Mouse (Mus musculus): ENCODE measurements around the gene Lats1.
"Not testable (repeated sequence)": the region's sequence is repeated elsewhere in the genome, so short reads cannot be mapped to it uniquely, and the experiment has no call there.

Lats1 gene

DNA sequence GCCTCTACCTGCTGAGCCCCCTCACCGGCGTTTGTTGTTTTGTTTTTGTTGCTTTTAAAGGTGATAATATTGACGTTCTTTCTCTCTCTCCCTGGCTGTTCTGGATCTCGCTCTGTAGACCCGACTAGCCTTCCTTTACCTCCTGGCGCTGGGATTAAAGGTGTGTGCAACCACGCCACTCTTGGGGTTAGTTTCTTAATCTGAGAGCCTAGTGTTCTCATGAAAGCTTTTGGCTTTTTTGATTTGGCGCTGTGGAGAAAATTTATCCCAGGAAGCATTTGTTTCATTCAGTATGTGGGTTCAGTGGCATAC is 45.4 kb downstream of the Lats1 start:
- DNase-seq (ENCODE audit: low spot score): no peak

DNA sequence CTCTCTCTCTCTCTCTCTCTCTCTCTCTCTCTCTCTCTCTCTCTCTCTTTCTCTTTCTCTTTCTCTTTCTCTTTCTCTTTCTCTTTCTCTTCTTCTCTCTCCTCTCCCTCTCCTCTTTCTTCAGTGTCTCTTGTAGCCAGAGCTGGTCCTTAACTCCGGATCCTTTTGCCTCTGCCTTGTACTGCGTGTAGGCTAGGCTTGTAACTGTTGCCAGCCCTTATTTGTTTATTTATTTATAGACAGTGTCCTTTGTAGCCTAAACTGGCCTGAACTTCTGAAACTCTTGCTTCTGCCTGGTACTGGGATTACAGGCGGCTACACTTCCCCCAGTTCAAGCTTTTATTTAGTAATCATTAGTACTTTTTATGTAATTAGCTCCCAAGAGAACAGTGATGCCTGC is 46.0 kb downstream of the Lats1 start:
- DNase-seq (ENCODE audit: low spot score): no peak

DNA sequence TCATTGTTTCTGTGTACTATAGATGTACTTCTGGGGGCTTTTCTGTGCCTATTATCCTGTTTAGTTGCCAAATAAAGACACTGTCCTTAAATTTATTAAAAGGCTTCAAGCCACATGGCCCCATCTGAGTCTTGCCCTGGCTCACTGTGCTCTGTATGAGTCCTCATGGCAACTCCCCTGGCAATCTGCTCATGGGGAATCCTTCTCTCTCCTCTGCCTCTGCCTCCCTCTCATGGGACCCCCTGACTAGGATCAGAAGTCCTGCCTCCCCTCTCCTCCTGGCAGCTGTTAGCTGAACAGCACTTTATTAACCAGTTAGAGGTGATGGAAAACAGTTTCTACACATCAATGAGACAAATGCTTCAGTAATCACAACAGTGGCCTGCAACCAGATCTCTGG is 50.6 kb downstream of the Lats1 start:
- no peak for DNase-seq (ENCODE audit: low spot score)

DNA sequence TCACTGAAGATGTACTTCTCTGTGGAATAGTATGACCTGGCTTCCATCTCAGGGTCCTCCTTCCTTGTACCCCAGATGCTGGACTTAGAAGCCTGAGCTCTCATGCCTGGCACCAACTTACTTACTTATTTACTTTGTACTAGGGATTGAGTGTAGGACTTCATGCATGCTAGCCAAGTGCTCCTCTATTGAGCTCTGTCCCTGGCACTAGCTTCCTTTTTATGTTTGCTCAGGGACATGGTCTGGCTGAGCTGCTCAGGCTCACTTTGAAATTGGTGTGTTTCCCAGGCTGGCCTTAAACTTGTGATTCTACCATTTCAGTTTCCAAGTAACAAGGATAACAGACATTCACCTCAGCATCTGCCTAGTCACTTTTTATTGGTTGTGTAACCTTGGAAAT is 56.1 kb downstream of the Lats1 start:
- DNase-seq (ENCODE audit: low spot score): no peak

DNA sequence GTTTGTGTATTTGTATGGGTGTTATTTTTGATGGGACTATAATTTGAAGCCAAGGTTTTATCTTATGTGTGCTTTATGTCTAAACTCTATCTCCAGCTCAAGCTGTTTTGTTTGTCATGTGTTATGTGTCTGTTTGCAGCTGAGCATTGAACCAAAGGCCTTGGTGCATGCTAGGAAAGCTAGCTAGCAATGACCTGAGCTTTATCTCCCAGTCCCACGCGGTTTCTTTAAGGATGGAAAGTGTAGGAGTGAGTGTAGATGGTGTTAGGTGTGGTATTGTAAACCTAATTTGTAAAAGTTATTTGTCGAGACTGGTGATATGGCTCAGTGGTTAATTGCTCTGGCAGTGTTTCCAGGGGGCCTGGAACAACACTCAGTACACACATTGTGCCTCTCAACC is 56.9 kb downstream of the Lats1 start:
- no peak for DNase-seq (ENCODE audit: low spot score)

DNA sequence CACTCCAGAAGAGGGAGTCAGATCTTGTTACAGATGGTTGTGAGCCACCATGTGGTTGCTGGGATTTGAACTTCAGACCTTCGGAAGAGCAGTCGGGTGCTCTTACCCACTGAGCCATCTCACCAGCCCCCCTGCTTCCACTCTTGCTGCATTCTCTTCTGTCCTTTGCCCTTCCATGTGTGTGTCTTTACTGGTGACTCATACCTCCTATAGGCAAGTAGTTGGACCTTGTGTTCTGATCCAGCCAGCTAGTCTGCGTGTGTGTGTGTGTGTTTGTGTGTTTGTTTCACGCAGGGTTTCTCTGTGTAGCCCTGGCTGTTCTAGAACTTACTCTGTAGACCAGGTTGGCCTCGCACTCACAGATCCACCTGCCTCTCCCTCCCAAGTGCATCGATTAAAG is 64.5 kb downstream of the Lats1 start:
- DNase-seq (ENCODE audit: low spot score): not testable (repeated sequence)

DNA sequence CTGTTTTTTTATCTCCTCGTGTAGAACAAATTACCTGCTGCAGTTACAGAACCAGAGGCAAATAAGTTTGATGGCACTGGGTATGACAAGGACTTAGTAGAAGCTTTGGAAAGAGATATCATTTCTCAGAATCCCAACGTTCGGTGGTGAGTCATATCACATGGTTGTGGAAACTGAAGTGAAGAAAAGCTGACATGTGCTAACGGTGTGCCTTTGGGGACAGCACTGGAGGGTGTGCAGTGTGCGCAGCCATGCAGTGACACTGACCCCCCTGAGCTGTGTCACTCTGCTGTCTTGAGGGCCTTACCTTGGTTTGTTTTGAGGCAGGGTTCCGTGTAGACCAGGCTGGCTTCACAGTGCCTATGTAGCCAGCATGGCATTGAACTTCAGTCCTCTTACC is 67.7 kb downstream of the Lats1 start:
- no peak for DNase-seq (ENCODE audit: low spot score)

DNA sequence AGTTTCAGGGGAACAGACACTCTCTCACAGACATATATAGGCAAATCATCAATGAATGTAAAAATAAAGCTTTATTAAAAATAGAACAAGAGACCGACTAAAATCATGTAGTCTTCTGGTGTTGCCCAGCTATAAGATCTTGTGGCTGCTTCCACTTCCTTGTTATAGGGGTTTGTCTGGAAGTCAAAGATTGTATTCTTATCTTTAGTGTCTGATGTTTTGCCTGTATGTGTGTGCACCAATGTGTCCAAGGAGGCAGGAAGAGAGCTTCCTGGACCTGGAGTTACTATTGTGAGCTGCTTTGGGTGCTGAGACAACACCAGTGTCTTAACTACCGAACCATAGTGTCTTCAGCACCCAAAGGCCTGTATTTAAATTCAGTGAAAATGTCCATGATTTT is 76.5 kb downstream of the Lats1 start:
- DNase-seq (ENCODE audit: low spot score): no peak

Measured in layer of hippocampus, adult 9-10 months (tissue).